ENCODE assay signal across 9 mouse cellular contexts in genomic region chr11:80474175-80474691, GRCm38 (mm10). TPM values are rescaled to one million over a fixed set of nuclear protein-coding genes. Genes with fewer than 3 reads are reported as not detected.
A peak's percentile ranks its signal among the peaks of the same experiment; 100 is the strongest.
DNase-seq lines count a peak whose midpoint lies in the region; ATAC-seq lines count a peak whose summit lies in the region.
"Had no signal": no experiment of that assay in that cellular context is flagged by ENCODE, and none has a peak within 500 bp of the region (broad histone marks: within the 10 kb centered on the region; RNA-seq: fewer than 3 reads in every experiment).

No protein-coding gene starts in this region.

- H3K36me3 ChIP-seq in limb, embryonic 11.5 days (ENCODE audit: control insufficient read depth, insufficient read depth, low read length), result peaks cover 16% of the 10 kb centered on the region
- peaks cover 65% of the 10 kb centered on the region for H3K36me3 ChIP-seq in limb, embryonic 10.5 days

- H3K27me3 ChIP-seq in limb, embryonic 11.5 days (ENCODE audit: control insufficient read depth, insufficient read depth, low read length), result no peaks in the 10 kb centered on the region
- peaks cover 17% of the 10 kb centered on the region; the same call in 1 of the 2 replicates for H3K27me3 ChIP-seq in limb, embryonic 10.5 days (ENCODE audit: low read depth, poor library complexity, severe bottlenecking)

- no peak for DNase-seq in cerebellum, adult 11 months
- DNase-seq in limb, embryonic 11.5 days (ENCODE audit: low spot score), result peak; percentile 21
- no peak for DNase-seq in limb, embryonic 10.5 days (ENCODE audit: low spot score)
- DNase-seq in cerebellum, adult 8-10 months, result peak; percentile 70
- peak; percentile 23 to 37 for DNase-seq in lung, postnatal 4 days
- DNase-seq in embryo, embryonic 9.5 days (ENCODE audit: extremely low spot score), result no peak
- no peak for DNase-seq in adrenal gland, postnatal 25 days

- H3K4me3 ChIP-seq in limb, embryonic 11.5 days (ENCODE audit: low read depth, low read length), result no peak overlapping the region
- H3K4me3 ChIP-seq in limb, embryonic 10.5 days, result no peak overlapping the region
- H3K4me3 ChIP-seq: embryonic facial prominence, embryonic 15.5 days had no signal

- WGBS in limb, embryonic 11.5 days, result 68% methylated on average over 2 of the region's 2 CpGs
- WGBS in limb, embryonic 10.5 days, result 70% methylated on average over 2 of the region's 2 CpGs

- H3K4me2 ChIP-seq in limb, embryonic 11.5 days (ENCODE audit: low read depth, severe bottlenecking), result no peak overlapping the region
- H3K4me2 ChIP-seq: embryonic facial prominence, embryonic 15.5 days had no signal

- peaks cover 7% of the 10 kb centered on the region for H3K4me1 ChIP-seq in limb, embryonic 11.5 days (ENCODE audit: control insufficient read depth, insufficient read depth, low read length)
- peaks cover 35% of the 10 kb centered on the region for H3K4me1 ChIP-seq in limb, embryonic 10.5 days

- H3K27ac ChIP-seq in limb, embryonic 11.5 days (replicated peaks; ENCODE audit: low read depth, low read length), result no peak overlapping the region
- no peak overlapping the region for H3K27ac ChIP-seq in limb, embryonic 10.5 days
- H3K27ac ChIP-seq: embryonic facial prominence, embryonic 15.5 days had no signal

- no peak overlapping the region for H3K9ac ChIP-seq in limb, embryonic 11.5 days (ENCODE audit: low read length)
- H3K9ac ChIP-seq: embryonic facial prominence, embryonic 15.5 days had no signal

- no peaks in the 10 kb centered on the region for H3K9me3 ChIP-seq in limb, embryonic 11.5 days (ENCODE audit: control insufficient read depth, low read length)
- no peaks in the 10 kb centered on the region for H3K9me3 ChIP-seq in limb, embryonic 10.5 days (replicated peaks)
- H3K9me3 ChIP-seq: embryonic facial prominence, embryonic 15.5 days had no signal

- ATAC-seq in cerebellum, adult (ENCODE audit: insufficient number of reproducible peaks, low FRiP score, low TSS enrichment), result peak; percentile 50; the same call in 1 of the 2 replicates
- ATAC-seq in limb, embryonic 11.5 days (ENCODE audit: insufficient number of reproducible peaks, low FRiP score, low TSS enrichment, low read depth), result no peak

RNA-seq across cellular contexts. Expression of gene Cdk5r1, which starts 2.6 kb away (rescaled TPM):
- 1.9 and 2.1 TPM in 2 replicates for polyA plus RNA-seq in limb, embryonic 11.5 days (2014; fragmentation: Nextera tagmentation; extraction: Ambion mirVana)
- 1.4 and 1.6 TPM in 2 replicates for polyA plus RNA-seq in limb, embryonic 10.5 days (2016; fragmentation: Nextera tagmentation; extraction: Ambion mirVana)
- total RNA-seq in adrenal gland, postnatal 25 days (2021), result 2.7 and 3.2 TPM in 2 replicates

RNA-seq across cellular contexts. Expression of gene Psmd11, which starts 45.8 kb away (rescaled TPM):
- 316 and 334 TPM in 2 replicates for polyA plus RNA-seq in limb, embryonic 11.5 days (2014; fragmentation: Nextera tagmentation; extraction: Ambion mirVana)
- polyA plus RNA-seq in limb, embryonic 10.5 days (2016; fragmentation: Nextera tagmentation; extraction: Ambion mirVana), result 362 and 370 TPM in 2 replicates
- 151 and 166 TPM in 2 replicates for total RNA-seq in adrenal gland, postnatal 25 days (2021)

Comparison
In these comparisons a context has a peak if more than half of its experiments do, and no peak if none do; other contexts are left out.
1. DNase-seq: peak in limb, embryonic 11.5 days (single experiment), cerebellum, adult 8-10 months (single experiment) and lung, postnatal 4 days (2 of 2); none in cerebellum, adult 11 months (single experiment), limb, embryonic 10.5 days (single experiment), embryo, embryonic 9.5 days (single experiment) and adrenal gland, postnatal 25 days (single experiment).